Mouse (Mus musculus) liver, embryonic 13.5 days (tissue): ENCODE measurements around the gene 1700001O22Rik. TPM values are rescaled to one million over a fixed set of nuclear protein-coding genes. Genes with fewer than 3 reads are reported as not detected.

Experiments used
- ATAC-seq: fragments of 200-750 bp; cut with Nextera tagmentation; 2 replicates; pipeline ENCODE4 v1.8.0; 2017; ENCODE audit warnings: low read depth, mild to moderate bottlenecking, moderate number of reproducible peaks, moderate library complexity
- DNase-seq: peaks from one replicate; pipeline ENCODE4 v3.0.0; 2022
- H3K27ac ChIP-seq: fragments of 300-500 bp; sonication (generic); 2 replicates; pipeline ENCODE4 v1.5.1; 2015; ENCODE audit warnings: moderate library complexity, mild to moderate bottlenecking, inconsistent platforms
- H3K27me3 ChIP-seq: fragments of 300-500 bp; sonication (generic); 2 replicates; pipeline ENCODE4 v1.6.1; 2015; ENCODE audit warnings: mild to moderate bottlenecking, inconsistent platforms
- H3K36me3 ChIP-seq: fragments of 300-500 bp; sonication (generic); 2 replicates; pipeline ENCODE4 v1.6.1; 2015; ENCODE audit warnings: mild to moderate bottlenecking, inconsistent platforms
- H3K4me1 ChIP-seq: fragments of 300-500 bp; sonication (generic); replicated peaks from 2 replicates; pipeline ENCODE4 v1.6.1; 2015; ENCODE audit warnings: inconsistent platforms
- H3K4me2 ChIP-seq: fragments of 300-500 bp; sonication (generic); 2 replicates; pipeline ENCODE4 v1.6.1; 2015; ENCODE audit warnings: inconsistent platforms, mild to moderate bottlenecking, moderate library complexity
- H3K4me3 ChIP-seq: fragments of 300-500 bp; sonication (generic); replicated peaks from 2 replicates; pipeline ENCODE4 v1.5.1; 2015; ENCODE audit warnings: mild to moderate bottlenecking, inconsistent platforms
- H3K9ac ChIP-seq: fragments of 300-500 bp; sonication (generic); 2 replicates; pipeline ENCODE4 v1.6.1; 2015; ENCODE audit warnings: mild to moderate bottlenecking, inconsistent platforms
- H3K9me3 ChIP-seq: fragments of 300-500 bp; sonication (generic); replicated peaks from 2 replicates; pipeline ENCODE4 v1.6.1; 2016; ENCODE audit warnings: inconsistent platforms
- WGBS: fragments of 180-500 bp; shearing (Covaris S2); methylation state at CpG from one replicate; pipeline ENCODE4 v1.1.7; 2015; ENCODE audit not compliant: insufficient replicate concordance; 5-methylcytosine and 5-hydroxymethylcytosine counted together
- polyA plus RNA-seq: library from polyadenylated mRNA; unstranded; fragments of >200 nt; fragmentation: Nextera tagmentation; extraction: Ambion mirVana; gene quantifications from 2 replicates; pipeline ENCODE4 v1.2.1, GENCODE M21; 2015

1700001O22Rik gene
- polyA plus RNA-seq, 1 experiment from 2014 or later = 0.10 TPM

- DNase-seq (no peak), ATAC-seq (no peak)
- 73% methylated on average over 4 of the region's 4 CpGs for WGBS
- H3K27me3 ChIP-seq = no peaks in the 10 kb centered on the region
- no peaks in the 10 kb centered on the region for H3K9me3 ChIP-seq
- no peak overlapping the region for H3K4me3 ChIP-seq
- H3K9ac ChIP-seq = no peak overlapping the region
- no peak overlapping the region for H3K4me2 ChIP-seq
- H3K4me1 ChIP-seq = peaks cover 13% of the 10 kb centered on the region; the same call in 1 of the 2 replicates
- no peak overlapping the region for H3K27ac ChIP-seq
- H3K36me3 ChIP-seq = no peaks in the 10 kb centered on the region
Observed at GRCm38 (mm10) chr2:30747602-30748162, 55.8 kb downstream of the 1700001O22Rik start.

Other genes with a start within 250 kb of the 1700001O22Rik start
- 0.13 and 0.14 TPM in 2 replicates for gene Cstad, start 208.6 kb downstream of the 1700001O22Rik start, polyA plus RNA-seq
- 35.5 and 36.3 TPM in 2 replicates for gene Ntmt1, start 4.2 kb upstream of the 1700001O22Rik start, polyA plus RNA-seq
- gene Asb6, start 26.7 kb upstream of the 1700001O22Rik start, polyA plus RNA-seq = 34.6 and 36.6 TPM in 2 replicates
- gene Prrx2, start 31.3 kb upstream of the 1700001O22Rik start, polyA plus RNA-seq = 0.53 and 0.57 TPM in 2 replicates
- gene Ptges, start 126.2 kb upstream of the 1700001O22Rik start, polyA plus RNA-seq = 0.18 and 0.37 TPM in 2 replicates
- 17.1 and 20.4 TPM in 2 replicates for gene Tor1b, start 149.3 kb upstream of the 1700001O22Rik start, polyA plus RNA-seq
- gene Tor1a, start 164.3 kb upstream of the 1700001O22Rik start, polyA plus RNA-seq = 43.1 and 47.8 TPM in 2 replicates
- 34.6 and 37.8 TPM in 2 replicates for gene BC005624, start 178.5 kb upstream of the 1700001O22Rik start, polyA plus RNA-seq
- gene Usp20, start 178.6 kb upstream of the 1700001O22Rik start, polyA plus RNA-seq = 4.7 and 5.0 TPM in 2 replicates